Mouse (Mus musculus): Measurements from ENCODE around the gene Katna1. TPM values are rescaled to one million over a fixed set of nuclear protein-coding genes. Genes with fewer than 3 reads are reported as not detected.

The Katna1 gene
- polyA plus RNA-seq, 1 experiment from 2014 or later = 27.0 TPM

- Histone ChIP-seq H3K4me2 (ENCODE audit: low read depth, low read length) (peak overlapping the region; percentile 62), H3K9me3 (replicated peaks; ENCODE audit: control insufficient read depth, low read length) (no peaks in the 10 kb centered on the region), H3K4me1 (ENCODE audit: control insufficient read depth, low read depth, low read length) (peaks cover 7% of the 10 kb centered on the region), H3K4me3 (ENCODE audit: low read depth, low read length) (peak overlapping the region; percentile 83), H3K27ac (ENCODE audit: low read length) (peak overlapping the region; percentile 85), H3K9ac (ENCODE audit: low read depth, low read length) (peak overlapping the region; percentile 84), H3K27me3 (ENCODE audit: control insufficient read depth, insufficient read depth, low read depth, low read length) (no peaks in the 10 kb centered on the region), H3K36me3 (ENCODE audit: control insufficient read depth, insufficient read depth) (peaks cover 18% of the 10 kb centered on the region)
- ATAC-seq (ENCODE audit: low read depth) = peak; percentile 3; the same call in 1 of the 2 replicates
- 0% methylated on average over 10 of the region's 10 CpGs for WGBS (ENCODE audit: insufficient replicate concordance)
Measured at GRCm38 (mm10) chr10:7792254-7792750, 66.5 kb downstream of the Katna1 start.

- peaks cover 24% of the 10 kb centered on the region for H3K36me3 ChIP-seq (ENCODE audit: control insufficient read depth, insufficient read depth)
- WGBS (ENCODE audit: insufficient replicate concordance) = 0% methylated on average over 52 of the region's 52 CpGs
- no peaks in the 10 kb centered on the region for H3K27me3 ChIP-seq (ENCODE audit: control insufficient read depth, insufficient read depth, low read depth, low read length)
- H3K9me3 ChIP-seq (replicated peaks; ENCODE audit: control insufficient read depth, low read length) = no peaks in the 10 kb centered on the region
- H3K4me2 ChIP-seq (ENCODE audit: low read depth, low read length) = peak within 1 kb of the TSS; percentile 79
- peaks cover 7% of the 10 kb centered on the region for H3K4me1 ChIP-seq (ENCODE audit: control insufficient read depth, low read depth, low read length)
- H3K27ac ChIP-seq (ENCODE audit: low read length) = peak within 1 kb of the TSS; percentile 85
- peak; percentile 97 for ATAC-seq (ENCODE audit: low read depth)
- H3K4me3 ChIP-seq (ENCODE audit: low read depth, low read length) = peak within 1 kb of the TSS; percentile 83
- H3K9ac ChIP-seq (ENCODE audit: low read depth, low read length) = peak within 1 kb of the TSS; percentile 84
Measured at GRCm38 (mm10) chr10:7792751-7793385, 67.1 kb downstream of the Katna1 start, which contains the start of the genes Ginm1 and Ppil4. Gene Ginm1, minus strand, starts transcription at chr10:7792824. Gene Ppil4, plus strand, starts transcription at chr10:7792891.

GRCm38 (mm10) chr10:7801258-7801657 lies 75.5 kb downstream of the Katna1 start:
- Histone ChIP-seq H3K4me1 (ENCODE audit: control insufficient read depth, low read depth, low read length) (no peaks in the 10 kb centered on the region), H3K27ac (ENCODE audit: low read length) (no peak overlapping the region), H3K4me2 (ENCODE audit: low read depth, low read length) (no peak overlapping the region), H3K9ac (ENCODE audit: low read depth, low read length) (no peak overlapping the region), H3K9me3 (replicated peaks; ENCODE audit: control insufficient read depth, low read length) (no peaks in the 10 kb centered on the region), H3K27me3 (ENCODE audit: control insufficient read depth, insufficient read depth, low read depth, low read length) (no peaks in the 10 kb centered on the region), H3K4me3 (ENCODE audit: low read depth, low read length) (no peak overlapping the region), H3K36me3 (ENCODE audit: control insufficient read depth, insufficient read depth) (peaks cover 71% of the 10 kb centered on the region)
- no peak for ATAC-seq (ENCODE audit: low read depth)
- WGBS (ENCODE audit: insufficient replicate concordance) = 25% methylated on average over 3 of the region's 3 CpGs

GRCm38 (mm10) chr10:7802519-7803140 lies 76.8 kb downstream of the Katna1 start:
- Histone ChIP-seq H3K27ac (ENCODE audit: low read length) (no peak overlapping the region), H3K4me3 (ENCODE audit: low read depth, low read length) (no peak overlapping the region), H3K4me1 (ENCODE audit: control insufficient read depth, low read depth, low read length) (no peaks in the 10 kb centered on the region), H3K4me2 (ENCODE audit: low read depth, low read length) (no peak overlapping the region), H3K36me3 (ENCODE audit: control insufficient read depth, insufficient read depth) (peaks cover 62% of the 10 kb centered on the region), H3K9me3 (replicated peaks; ENCODE audit: control insufficient read depth, low read length) (no peaks in the 10 kb centered on the region), H3K27me3 (ENCODE audit: control insufficient read depth, insufficient read depth, low read depth, low read length) (no peaks in the 10 kb centered on the region), H3K9ac (ENCODE audit: low read depth, low read length) (no peak overlapping the region)
- 74% methylated on average over 2 of the region's 2 CpGs for WGBS (ENCODE audit: insufficient replicate concordance)
- no peak for ATAC-seq (ENCODE audit: low read depth)

GRCm38 (mm10) chr10:7809937-7810336 lies 84.1 kb downstream of the Katna1 start:
- H3K4me1 ChIP-seq (ENCODE audit: control insufficient read depth, low read depth, low read length) = no peaks in the 10 kb centered on the region

More at GRCm38 (mm10) chr10:7809937-7810336, 84.1 kb downstream of the Katna1 start:
- Histone ChIP-seq H3K27me3 (ENCODE audit: control insufficient read depth, insufficient read depth, low read depth, low read length) (no peaks in the 10 kb centered on the region), H3K9ac (ENCODE audit: low read depth, low read length) (no peak overlapping the region), H3K4me3 (ENCODE audit: low read depth, low read length) (no peak overlapping the region), H3K36me3 (ENCODE audit: control insufficient read depth, insufficient read depth) (peaks cover 25% of the 10 kb centered on the region), H3K27ac (ENCODE audit: low read length) (no peak overlapping the region), H3K4me2 (ENCODE audit: low read depth, low read length) (no peak overlapping the region), H3K9me3 (replicated peaks; ENCODE audit: control insufficient read depth, low read length) (no peaks in the 10 kb centered on the region)
- ATAC-seq (ENCODE audit: low read depth) = no peak
- 36% methylated on average over 2 of the region's 2 CpGs for WGBS (ENCODE audit: insufficient replicate concordance)

Other genes starting within 250 kb of the Katna1 start
- gene Lrp11, start 136.2 kb upstream of the Katna1 start, polyA plus RNA-seq (2015; fragmentation: Nextera tagmentation; extraction: Ambion mirVana) = 0.29 and 0.38 TPM in 2 replicates
- 17.4 and 20.8 TPM in 2 replicates for gene Nup43, start 58.5 kb upstream of the Katna1 start, polyA plus RNA-seq (2015; fragmentation: Nextera tagmentation; extraction: Ambion mirVana)
- 83.3 and 94.3 TPM in 2 replicates for gene Pcmt1, start 44.9 kb upstream of the Katna1 start, polyA plus RNA-seq (2015; fragmentation: Nextera tagmentation; extraction: Ambion mirVana)
- gene Lats1, start 44.8 kb upstream of the Katna1 start, polyA plus RNA-seq (2015; fragmentation: Nextera tagmentation; extraction: Ambion mirVana) = 2.4 and 2.5 TPM in 2 replicates
- gene Ginm1, start 66.8 kb downstream of the Katna1 start, polyA plus RNA-seq (2015; fragmentation: Nextera tagmentation; extraction: Ambion mirVana) = 26.6 and 27.1 TPM in 2 replicates
- 20.2 and 21.5 TPM in 2 replicates for gene Ppil4, start 66.9 kb downstream of the Katna1 start, polyA plus RNA-seq (2015; fragmentation: Nextera tagmentation; extraction: Ambion mirVana)
- 0.71 and 1.2 TPM in 2 replicates for gene Zc3h12d, start 106.5 kb downstream of the Katna1 start, polyA plus RNA-seq (2015; fragmentation: Nextera tagmentation; extraction: Ambion mirVana)
- 8.3 and 8.4 TPM in 2 replicates for gene Tab2, start 230.2 kb downstream of the Katna1 start, polyA plus RNA-seq (2015; fragmentation: Nextera tagmentation; extraction: Ambion mirVana)